Comparison of ENCODE assay signal across 30 mouse cellular contexts in genomic region chr16:89538031-89538484, GRCm38 (mm10). TPM values are rescaled to one million over a fixed set of nuclear protein-coding genes. Genes with fewer than 3 reads are reported as not detected.
A peak's percentile ranks its signal among the peaks of the same experiment; 100 is the strongest.
DNase-seq lines count a peak whose midpoint lies in the region; ATAC-seq and TF ChIP-seq lines count a peak whose summit lies in the region.
"Had no signal": no experiment of that assay in that cellular context is flagged by ENCODE, and none has a peak within 500 bp of the region (broad histone marks: within the 10 kb centered on the region; RNA-seq: fewer than 3 reads in every experiment).

No protein-coding gene starts in this region.

- WGBS in forebrain, embryonic 12.5 days, result 51% methylated on average over 5 of the region's 5 CpGs
- WGBS in forebrain, embryonic 10.5 days, result 86% methylated on average over 5 of the region's 5 CpGs
- WGBS in hindbrain, embryonic 13.5 days, result 25% methylated on average over 5 of the region's 5 CpGs
- WGBS in midbrain, embryonic 15.5 days, result 28% methylated on average over 5 of the region's 5 CpGs

- peaks cover 4% of the 10 kb centered on the region; the same call in 1 of the 2 replicates for H3K4me1 ChIP-seq in forebrain, embryonic 12.5 days
- no peaks in the 10 kb centered on the region for H3K4me1 ChIP-seq in forebrain, embryonic 10.5 days
- peaks cover 11% of the 10 kb centered on the region for H3K4me1 ChIP-seq in hindbrain, embryonic 13.5 days (replicated peaks)
- H3K4me1 ChIP-seq in midbrain, embryonic 15.5 days, result no peaks in the 10 kb centered on the region
- H3K4me1 ChIP-seq: embryonic facial prominence, embryonic 10.5 days; heart, embryonic 12.5 days; megakaryocyte, embryonic 14.5 days had no signal

- H3K36me3 ChIP-seq in forebrain, embryonic 12.5 days (replicated peaks), result no peaks in the 10 kb centered on the region
- no peaks in the 10 kb centered on the region for H3K36me3 ChIP-seq in forebrain, embryonic 10.5 days (replicated peaks)
- H3K36me3 ChIP-seq in hindbrain, embryonic 13.5 days, result no peaks in the 10 kb centered on the region
- no peaks in the 10 kb centered on the region for H3K36me3 ChIP-seq in midbrain, embryonic 15.5 days (replicated peaks)
- H3K36me3 ChIP-seq: embryonic facial prominence, embryonic 10.5 days; heart, embryonic 12.5 days had no signal

- TF ChIP-seq POLR2A in brain, embryonic 14.5 days (IDR thresholded peaks at IDR 0.05; ENCODE audit: borderline replicate concordance, extremely low read depth, insufficient read depth, insufficient read length, poor library complexity, severe bottlenecking), result no peak

- no peak for TF ChIP-seq CTCF in brain, embryonic 14.5 days (IDR thresholded peaks at IDR 0.05; ENCODE audit: borderline replicate concordance, extremely low read depth, insufficient read depth, insufficient read length)

- H3K4me2 ChIP-seq in forebrain, embryonic 12.5 days, result no peak overlapping the region
- no peak overlapping the region for H3K4me2 ChIP-seq in hindbrain, embryonic 13.5 days
- no peak overlapping the region for H3K4me2 ChIP-seq in midbrain, embryonic 15.5 days
- H3K4me2 ChIP-seq: heart, embryonic 12.5 days; lung, embryonic 14.5 days had no signal

- no peak overlapping the region for H3K27ac ChIP-seq in forebrain, embryonic 12.5 days
- no peak overlapping the region for H3K27ac ChIP-seq in forebrain, embryonic 10.5 days
- 0 out of 2 replicates have a peak overlapping the region, but pooled peaks have one; percentile 37 for H3K27ac ChIP-seq in hindbrain, embryonic 13.5 days
- no peak overlapping the region for H3K27ac ChIP-seq in midbrain, embryonic 15.5 days
- H3K27ac ChIP-seq: embryonic facial prominence, embryonic 10.5 days; left cerebral cortex, adult 2 months; liver, embryonic 14.5 days had no signal

- H3K27me3 ChIP-seq in forebrain, embryonic 12.5 days, result no peaks in the 10 kb centered on the region
- H3K27me3 ChIP-seq in forebrain, embryonic 10.5 days (ENCODE audit: poor library complexity, severe bottlenecking), result no peaks in the 10 kb centered on the region
- no peaks in the 10 kb centered on the region for H3K27me3 ChIP-seq in hindbrain, embryonic 13.5 days
- no peaks in the 10 kb centered on the region for H3K27me3 ChIP-seq in midbrain, embryonic 15.5 days (replicated peaks)
- H3K27me3 ChIP-seq: heart, embryonic 12.5 days; megakaryocyte, embryonic 14.5 days had no signal

- H3K9me3 ChIP-seq in forebrain, embryonic 12.5 days, result no peaks in the 10 kb centered on the region
- no peaks in the 10 kb centered on the region for H3K9me3 ChIP-seq in forebrain, embryonic 10.5 days
- H3K9me3 ChIP-seq in hindbrain, embryonic 13.5 days, result no peaks in the 10 kb centered on the region
- H3K9me3 ChIP-seq in midbrain, embryonic 15.5 days, result no peaks in the 10 kb centered on the region
- H3K9me3 ChIP-seq: embryonic facial prominence, embryonic 10.5 days; heart, embryonic 12.5 days had no signal

- DNase-seq in forebrain, embryonic 10.5 days (ENCODE audit: extremely low spot score, low spot score), result no peak
- peak; percentile 72 for DNase-seq in brain, embryonic 14.5 days (ENCODE audit: low read depth)
- no peak for DNase-seq in urinary bladder, postnatal 4 days (ENCODE audit: low spot score in 2 of 2)
- DNase-seq in left cerebral cortex, adult 18-20 months (ENCODE audit: low spot score in 2 of 2), result no peak
- no peak for DNase-seq in thymus, postnatal 0 days (ENCODE audit: low spot score)
- DNase-seq: adrenal gland, postnatal 25 days; cerebellum, adult 11-12 months; gastrocnemius, postnatal 14 days; heart, adult 11 months; heart, postnatal 10 days; kidney, adult 11 months; kidney, postnatal 4 days; lung, embryonic 14.5 days; lung, postnatal 36 days; right cerebral cortex, adult 18-20 months; right cerebral cortex, postnatal 4 days; thymus, postnatal 25 days had no signal

- peak; percentile 52 for ATAC-seq in forebrain, embryonic 12.5 days (ENCODE audit: low FRiP score)
- ATAC-seq in hindbrain, embryonic 13.5 days (ENCODE audit: low FRiP score), result peak; percentile 57; the same call in 1 of the 2 replicates
- ATAC-seq in midbrain, embryonic 15.5 days (replicated peaks), result 0 out of 2 replicates have a peak, but pooled peaks have one; percentile 30

- H3K4me3 ChIP-seq in forebrain, embryonic 12.5 days (replicated peaks), result no peak overlapping the region
- no peak overlapping the region for H3K4me3 ChIP-seq in forebrain, embryonic 10.5 days
- no peak overlapping the region for H3K4me3 ChIP-seq in hindbrain, embryonic 13.5 days
- H3K4me3 ChIP-seq in midbrain, embryonic 15.5 days, result no peak overlapping the region
- H3K4me3 ChIP-seq: embryonic facial prominence, embryonic 10.5 days; heart, embryonic 12.5 days; left cerebral cortex, adult 2 months; megakaryocyte, embryonic 14.5 days had no signal

- no peak overlapping the region for H3K9ac ChIP-seq in forebrain, embryonic 12.5 days
- no peak overlapping the region for H3K9ac ChIP-seq in hindbrain, embryonic 13.5 days
- H3K9ac ChIP-seq in midbrain, embryonic 15.5 days, result no peak overlapping the region
- H3K9ac ChIP-seq: heart, embryonic 12.5 days; liver, embryonic 14.5 days; lung, embryonic 14.5 days had no signal

RNA-seq across cellular contexts. Expression of gene Krtap7-1, which starts 29.9 kb away (rescaled TPM):
- polyA plus RNA-seq in forebrain, embryonic 12.5 days (2016; fragmentation: Nextera tagmentation; extraction: Ambion mirVana), result not detected in 2 replicates
- polyA plus RNA-seq in forebrain, embryonic 10.5 days (2016; fragmentation: Nextera tagmentation; extraction: Ambion mirVana), result not detected in 2 replicates
- 0.21 and 0.71 TPM in 2 replicates for polyA plus RNA-seq in brain, embryonic 14.5 days (2012; rRNA removed)
- 0.57 TPM in 1 of 2 replicates, not detected in the other for polyA plus RNA-seq in hindbrain, embryonic 13.5 days (2015; fragmentation: Nextera tagmentation; extraction: Ambion mirVana)
- not detected in 2 replicates for polyA plus RNA-seq in midbrain, embryonic 15.5 days (2015; fragmentation: Nextera tagmentation; extraction: Ambion mirVana)
- total RNA-seq in left cerebral cortex, adult 18-20 months (2021), result not detected
- not detected in 2 replicates for polyA plus RNA-seq in thymus, postnatal 0 days (2015; fragmentation: Nextera tagmentation; extraction: Ambion mirVana)
- total RNA-seq: adrenal gland, postnatal 25 days; gastrocnemius, postnatal 14 days; heart, postnatal 10 days; left cerebral cortex, adult 2 months; left cerebral cortex, postnatal 36 days had no signal
- polyA plus RNA-seq: cortical plate, adult 2 months; embryonic facial prominence, embryonic 10.5 days; heart, embryonic 12.5 days; kidney, embryonic 16.5 days; limb, embryonic 14.5 days; liver, embryonic 14.5 days; lung, embryonic 14.5 days; stomach, embryonic 14.5 days had no signal

RNA-seq across cellular contexts. Expression of gene Krtap11-1, which starts 32.9 kb away (rescaled TPM):
- not detected in 2 replicates for polyA plus RNA-seq in forebrain, embryonic 12.5 days (2016; fragmentation: Nextera tagmentation; extraction: Ambion mirVana)
- polyA plus RNA-seq in forebrain, embryonic 10.5 days (2016; fragmentation: Nextera tagmentation; extraction: Ambion mirVana), result not detected in 2 replicates
- polyA plus RNA-seq in brain, embryonic 14.5 days (2012; rRNA removed), result not detected in 2 replicates
- polyA plus RNA-seq in hindbrain, embryonic 13.5 days (2015; fragmentation: Nextera tagmentation; extraction: Ambion mirVana), result not detected in 2 replicates
- polyA plus RNA-seq in midbrain, embryonic 15.5 days (2015; fragmentation: Nextera tagmentation; extraction: Ambion mirVana), result not detected in 2 replicates
- not detected for total RNA-seq in left cerebral cortex, adult 18-20 months (2021)
- not detected in 2 replicates for polyA plus RNA-seq in thymus, postnatal 0 days (2015; fragmentation: Nextera tagmentation; extraction: Ambion mirVana)
- total RNA-seq: adrenal gland, postnatal 25 days; gastrocnemius, postnatal 14 days; heart, postnatal 10 days; left cerebral cortex, adult 2 months; left cerebral cortex, postnatal 36 days had no signal
- polyA plus RNA-seq: cortical plate, adult 2 months; embryonic facial prominence, embryonic 10.5 days; heart, embryonic 12.5 days; kidney, embryonic 16.5 days; limb, embryonic 14.5 days; liver, embryonic 14.5 days; lung, embryonic 14.5 days; stomach, embryonic 14.5 days had no signal

RNA-seq across cellular contexts. Expression of gene Krtap8-1, which starts 50.3 kb away (rescaled TPM):
- polyA plus RNA-seq in forebrain, embryonic 12.5 days (2016; fragmentation: Nextera tagmentation; extraction: Ambion mirVana), result not detected in 2 replicates
- not detected in 2 replicates for polyA plus RNA-seq in forebrain, embryonic 10.5 days (2016; fragmentation: Nextera tagmentation; extraction: Ambion mirVana)
- not detected in 2 replicates for polyA plus RNA-seq in brain, embryonic 14.5 days (2012; rRNA removed)
- not detected in 2 replicates for polyA plus RNA-seq in hindbrain, embryonic 13.5 days (2015; fragmentation: Nextera tagmentation; extraction: Ambion mirVana)
- not detected in 2 replicates for polyA plus RNA-seq in midbrain, embryonic 15.5 days (2015; fragmentation: Nextera tagmentation; extraction: Ambion mirVana)
- not detected for total RNA-seq in left cerebral cortex, adult 18-20 months (2021)
- not detected in 2 replicates for polyA plus RNA-seq in thymus, postnatal 0 days (2015; fragmentation: Nextera tagmentation; extraction: Ambion mirVana)
- total RNA-seq: adrenal gland, postnatal 25 days; gastrocnemius, postnatal 14 days; heart, postnatal 10 days; left cerebral cortex, adult 2 months; left cerebral cortex, postnatal 36 days had no signal
- polyA plus RNA-seq: cortical plate, adult 2 months; embryonic facial prominence, embryonic 10.5 days; heart, embryonic 12.5 days; kidney, embryonic 16.5 days; liver, embryonic 14.5 days; lung, embryonic 14.5 days; stomach, embryonic 14.5 days had no signal
